Mouse (Mus musculus) brain, embryonic 14.5 days (tissue): ENCODE measurements around the gene Flot1.
A peak's percentile ranks its signal among the peaks of the same experiment; 100 is the strongest.

Source experiments
- CTCF ChIP-seq: fragments of 200-500 bp; IDR thresholded peaks from 2 replicates; pipeline ENCODE4 v1.5.1; 2012; ENCODE audit warnings: inconsistent platforms, mild to moderate bottlenecking, moderate library complexity, borderline replicate concordance; ENCODE audit not compliant: insufficient read depth, insufficient read length; ENCODE audit errors: extremely low read depth
- POLR2A ChIP-seq: fragments of 200-500 bp; IDR thresholded peaks from 2 replicates; pipeline ENCODE4 v1.6.1; 2012; ENCODE audit warnings: mild to moderate bottlenecking, inconsistent platforms, borderline replicate concordance; ENCODE audit not compliant: poor library complexity, insufficient read depth, insufficient read length, severe bottlenecking; ENCODE audit errors: extremely low read depth

DNA sequence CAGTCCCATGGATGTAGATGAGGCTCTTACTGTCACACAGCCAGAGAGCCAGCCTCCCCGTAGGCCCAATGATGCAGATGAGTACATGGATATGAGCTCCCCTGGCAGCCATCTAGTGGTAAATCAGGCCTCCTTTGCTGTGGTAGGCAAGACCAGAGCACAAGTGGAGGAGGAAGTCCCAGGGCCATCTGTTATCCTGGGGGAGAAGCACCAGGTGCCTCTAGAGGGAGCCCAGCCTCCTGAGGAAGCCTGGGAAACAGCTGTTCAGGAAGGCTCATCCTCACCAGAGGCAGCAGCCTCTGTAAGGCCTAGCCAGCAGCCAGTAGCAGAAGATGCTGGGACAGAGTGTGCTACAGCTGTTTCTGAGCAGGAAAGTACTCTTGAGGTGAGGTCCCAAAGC lies 25.1 kb downstream of the Flot1 start:
- TF ChIP-seq POLR2A (no peak), CTCF (0 out of 2 replicates have a peak, but pooled peaks have one; percentile 2)
